Mouse (Mus musculus) forebrain, embryonic 14.5 days (tissue): ENCODE results near the gene Cela3b. TPM values are rescaled to one million over a fixed set of nuclear protein-coding genes. Genes with fewer than 3 reads are reported as not detected.

Source experiments
- ATAC-seq: fragments of 200-750 bp; cut with Nextera tagmentation; 2 replicates; pipeline ENCODE4 v1.8.0; 2017; ENCODE audit warnings: mild to moderate bottlenecking, moderate library complexity
- DNase-seq: peaks from one replicate; pipeline ENCODE4 v3.0.0-alpha.2; 2015; ENCODE audit warnings: low spot score
- H3K27ac ChIP-seq: fragments of 300-500 bp; sonication (generic); 2 replicates; pipeline ENCODE4 v1.5.1; 2014; ENCODE audit warnings: low read depth, mild to moderate bottlenecking, control low read depth, low read length, moderate library complexity
- H3K27me3 ChIP-seq: fragments of 300-500 bp; sonication (generic); replicated peaks from 2 replicates; pipeline ENCODE4 v1.6.1; 2014; ENCODE audit warnings: low read length, control low read depth, mixed read lengths; ENCODE audit not compliant: control insufficient read depth, insufficient read depth
- H3K36me3 ChIP-seq: fragments of 300-500 bp; sonication (generic); 2 replicates; pipeline ENCODE4 v1.6.1; 2014; ENCODE audit warnings: low read length, control low read depth; ENCODE audit not compliant: control insufficient read depth, insufficient read depth
- H3K4me1 ChIP-seq: fragments of 300-500 bp; sonication (generic); 2 replicates; pipeline ENCODE4 v1.6.1; 2014; ENCODE audit warnings: antibody characterized with exemption, low read length, control low read depth; ENCODE audit not compliant: control insufficient read depth, insufficient read depth
- H3K4me2 ChIP-seq: fragments of 300-500 bp; sonication (generic); 2 replicates; pipeline ENCODE4 v1.6.1; 2014; ENCODE audit warnings: mild to moderate bottlenecking, control low read depth, low read length
- H3K4me3 ChIP-seq: fragments of 300-500 bp; sonication (generic); 2 replicates; pipeline ENCODE4 v1.5.1; 2014; ENCODE audit warnings: low read depth, low read length, control low read depth
- H3K9ac ChIP-seq: fragments of 300-500 bp; sonication (generic); 2 replicates; pipeline ENCODE4 v1.6.1; 2014; ENCODE audit warnings: mild to moderate bottlenecking, low read length, control low read depth, moderate library complexity
- H3K9me3 ChIP-seq: fragments of 300-500 bp; sonication (generic); replicated peaks from 2 replicates; pipeline ENCODE4 v1.6.1; 2016; ENCODE audit warnings: low read length, control low read depth, mixed read lengths; ENCODE audit not compliant: control insufficient read depth
- WGBS: fragments of 180-500 bp; shearing (Covaris S2); extraction: QIAGEN DNeasy Blood & Tissue Kit; methylation state at CpG from one replicate; pipeline ENCODE4 v1.1.7; 2014; 5-methylcytosine and 5-hydroxymethylcytosine counted together
- polyA plus RNA-seq: library from polyadenylated mRNA; unstranded; fragments of >200 nt; fragmentation: Nextera tagmentation; extraction: Ambion mirVana; gene quantifications from 2 replicates; pipeline ENCODE4 v1.2.1, GENCODE M21; 2014

Gene Cela3b
- polyA plus RNA-seq, 1 experiment from 2014 or later, result not detected

GRCm38 (mm10) chr4:137473701-137474388 lies 43.5 kb upstream of the Cela3b start:
- Histone ChIP-seq H3K4me3 (no peak overlapping the region), H3K27me3 (no peaks in the 10 kb centered on the region), H3K9ac (no peak overlapping the region), H3K9me3 (no peaks in the 10 kb centered on the region), H3K4me2 (no peak overlapping the region), H3K36me3 (no peaks in the 10 kb centered on the region), H3K27ac (no peak overlapping the region), H3K4me1 (peaks cover 14% of the 10 kb centered on the region)
- no peak for DNase-seq
- ATAC-seq, result no peak
- 82% methylated on average over 18 of the region's 18 CpGs for WGBS

- H3K9me3 ChIP-seq, result no peaks in the 10 kb centered on the region
- no peak overlapping the region for H3K4me3 ChIP-seq
- peaks cover 14% of the 10 kb centered on the region for H3K4me1 ChIP-seq
- no peak overlapping the region for H3K27ac ChIP-seq
- H3K36me3 ChIP-seq, result no peaks in the 10 kb centered on the region
- WGBS, result 94% methylated on average over 8 of the region's 8 CpGs
- no peak overlapping the region for H3K4me2 ChIP-seq
- DNase-seq (no peak), ATAC-seq (no peak)
- no peak overlapping the region for H3K9ac ChIP-seq
- no peaks in the 10 kb centered on the region for H3K27me3 ChIP-seq
These were observed 42.9 kb upstream of the Cela3b start for GRCm38 (mm10) chr4:137473240-137473639.

GRCm38 (mm10) chr4:137471326-137471725 lies 41.0 kb upstream of the Cela3b start:
- WGBS, result 74% methylated on average over 8 of the region's 8 CpGs
- Histone ChIP-seq H3K9ac (no peak overlapping the region), H3K4me1 (peaks cover 13% of the 10 kb centered on the region), H3K4me3 (no peak overlapping the region), H3K27ac (no peak overlapping the region), H3K4me2 (no peak overlapping the region), H3K9me3 (no peaks in the 10 kb centered on the region), H3K36me3 (no peaks in the 10 kb centered on the region), H3K27me3 (no peaks in the 10 kb centered on the region)
- DNase-seq (no peak), ATAC-seq (no peak)

DNA sequence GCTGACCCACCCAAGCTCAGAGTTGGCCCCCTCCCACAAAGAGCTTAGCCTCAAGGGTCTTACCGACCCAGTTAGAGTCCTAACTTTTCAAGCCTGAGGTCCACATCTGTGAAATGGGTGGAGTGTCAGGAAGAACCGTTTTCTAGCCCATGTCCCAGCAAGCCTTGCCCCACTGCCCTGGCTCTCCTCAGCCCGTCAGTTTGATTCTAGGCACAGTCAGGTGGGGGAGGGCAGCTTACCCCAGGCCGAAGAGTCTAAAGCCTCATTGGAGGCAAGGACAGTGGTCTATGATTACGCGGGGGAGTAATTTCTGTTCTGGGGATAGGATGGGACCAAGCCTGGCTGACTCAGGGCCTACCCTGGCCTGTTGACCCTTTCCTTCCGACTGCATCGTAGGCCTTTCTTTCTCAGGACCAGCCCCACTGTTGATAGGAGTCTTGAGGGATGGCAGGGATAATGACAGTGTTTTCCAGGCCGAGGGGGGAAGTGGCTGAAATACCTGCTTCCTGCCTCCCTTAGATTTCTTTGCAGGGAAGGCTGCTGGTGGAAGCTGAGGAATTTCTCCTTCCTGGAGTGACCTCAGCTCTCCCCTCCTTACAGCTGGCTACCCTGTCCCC lies 40.5 kb upstream of the Cela3b start:
- no peaks in the 10 kb centered on the region for H3K36me3 ChIP-seq
- H3K27ac ChIP-seq, result no peak overlapping the region
- no peaks in the 10 kb centered on the region for H3K27me3 ChIP-seq
- DNase-seq, result no peak
- H3K4me1 ChIP-seq, result peaks cover 13% of the 10 kb centered on the region
- H3K4me2 ChIP-seq, result no peak overlapping the region
- no peak overlapping the region for H3K4me3 ChIP-seq
- no peak overlapping the region for H3K9ac ChIP-seq
- ATAC-seq, result no peak
- WGBS, result 73% methylated on average over 9 of the region's 9 CpGs
- no peaks in the 10 kb centered on the region for H3K9me3 ChIP-seq

DNA sequence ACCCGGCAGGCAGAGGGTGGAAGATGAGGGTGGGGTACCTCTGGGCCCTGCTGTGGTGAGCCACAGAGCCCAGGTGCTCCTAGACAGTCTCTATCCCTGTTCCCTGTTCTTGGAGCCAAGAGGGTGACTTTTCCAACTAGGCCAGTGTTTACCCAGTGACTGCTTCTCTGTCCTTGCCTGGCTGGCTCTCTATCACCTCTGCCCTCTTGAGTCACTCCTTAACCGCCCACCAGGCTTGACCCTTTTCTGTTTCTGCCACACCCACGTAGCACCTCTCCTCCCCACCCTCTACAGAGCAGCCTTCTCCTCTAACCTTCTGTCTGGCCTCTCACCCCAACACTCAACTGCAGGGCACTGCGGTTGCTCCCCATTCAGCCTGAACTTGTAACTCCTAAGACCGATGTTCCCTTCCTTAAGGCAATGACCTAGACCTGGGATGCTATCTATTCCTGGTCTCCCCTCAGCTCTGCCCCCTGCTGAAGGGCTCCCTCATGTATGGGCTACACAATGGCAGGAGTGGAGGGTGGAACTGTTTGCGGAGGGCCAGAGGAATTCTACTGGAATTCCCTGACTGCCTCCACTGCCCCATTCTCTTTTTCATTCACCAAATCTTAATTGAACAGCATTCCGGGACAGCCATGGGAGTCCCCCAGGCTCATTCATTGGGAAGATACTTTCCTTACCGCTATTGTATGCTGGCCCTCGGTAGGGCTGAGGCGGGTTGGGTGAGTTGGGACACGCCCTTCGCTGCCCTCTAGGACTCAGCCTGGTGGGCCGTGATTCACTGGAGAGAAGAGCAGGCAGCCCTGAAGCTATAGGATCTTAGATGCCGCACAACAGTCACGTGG lies 39.7 kb upstream of the Cela3b start:
- Histone ChIP-seq H3K9ac (peak overlapping the region; percentile 67; the same call in 1 of the 2 replicates), H3K4me3 (0 out of 2 replicates have a peak overlapping the region, but pooled peaks have one; percentile 50)
- no peak for ATAC-seq

DNA sequence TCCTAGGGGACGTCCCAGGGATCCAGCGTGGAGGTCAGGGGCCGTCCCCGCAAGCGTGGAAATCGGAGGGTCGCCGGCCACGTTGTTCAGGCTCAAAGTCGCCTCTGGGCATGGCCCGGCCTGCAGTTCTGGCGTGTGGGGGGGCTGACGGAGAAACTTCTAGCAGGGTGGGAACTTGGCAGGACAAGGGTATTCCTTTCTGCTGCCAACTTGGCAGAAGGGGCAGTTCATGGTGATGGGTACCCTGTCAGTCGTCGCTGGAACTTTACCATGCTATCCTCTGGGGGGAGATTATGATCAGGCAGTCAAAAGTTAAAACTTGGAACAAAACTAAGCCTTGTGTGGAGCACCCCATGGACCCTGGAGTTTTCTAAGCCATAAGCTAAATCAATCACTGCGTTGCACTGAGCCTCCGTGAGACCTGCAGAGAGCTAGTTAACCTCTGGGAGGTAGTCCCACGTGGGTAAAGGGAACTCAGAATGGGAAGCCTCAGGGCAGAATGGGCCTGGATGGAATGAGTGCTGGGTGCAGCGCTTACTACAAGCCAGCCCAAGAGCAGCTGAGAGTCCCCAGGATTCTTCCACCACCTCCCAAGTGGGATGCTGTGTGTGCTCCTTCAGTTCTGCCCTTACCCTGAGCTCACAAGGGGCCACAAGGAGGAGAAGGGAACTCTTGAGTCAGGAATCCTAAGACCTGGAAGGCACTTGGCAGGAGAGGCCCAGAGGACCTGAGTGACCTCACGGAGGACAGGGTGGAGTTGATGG lies 38.9 kb upstream of the Cela3b start:
- Histone ChIP-seq H3K9me3 (no peaks in the 10 kb centered on the region), H3K36me3 (no peaks in the 10 kb centered on the region), H3K4me3 (peak overlapping the region; percentile 50), H3K27me3 (no peaks in the 10 kb centered on the region), H3K4me1 (peaks cover 13% of the 10 kb centered on the region), H3K9ac (peak overlapping the region; percentile 67), H3K27ac (peak overlapping the region; percentile 39; the same call in 1 of the 2 replicates), H3K4me2 (peak overlapping the region; percentile 94)
- DNase-seq (peak; percentile 52), ATAC-seq (peak; percentile 36; the same call in 1 of the 2 replicates)
- 3% methylated on average over 20 of the region's 20 CpGs for WGBS

More for the DNA sequence above, 39.7 kb upstream of the Cela3b start:
- Histone ChIP-seq H3K9me3 (no peaks in the 10 kb centered on the region), H3K36me3 (no peaks in the 10 kb centered on the region), H3K4me2 (peak overlapping the region; percentile 94), H3K27me3 (no peaks in the 10 kb centered on the region), H3K27ac (no peak overlapping the region), H3K4me1 (peaks cover 13% of the 10 kb centered on the region)
- 31% methylated on average over 15 of the region's 15 CpGs for WGBS
- no peak for DNase-seq

GRCm38 (mm10) chr4:137468260-137469080 lies 38.1 kb upstream of the Cela3b start, which contains the start of gene Hspg2:
Gene Hspg2 (plus strand): TSS chr4:137468769.
- Histone ChIP-seq H3K4me3 (peak within 1 kb of the TSS; percentile 50), H3K9me3 (no peaks in the 10 kb centered on the region), H3K4me1 (peaks cover 13% of the 10 kb centered on the region), H3K27me3 (no peaks in the 10 kb centered on the region), H3K4me2 (peak within 1 kb of the TSS; percentile 94), H3K9ac (peak within 1 kb of the TSS; percentile 67), H3K27ac (peak within 1 kb of the TSS; percentile 39; the same call in 1 of the 2 replicates), H3K36me3 (no peaks in the 10 kb centered on the region)
- ATAC-seq, result peak; percentile 90
- WGBS, result 2% methylated on average over 65 of the region's 72 CpGs
- peak; percentile 95 for DNase-seq
